Mouse (Mus musculus) cerebellum, adult 2 months (tissue): ENCODE results near the gene Zfp213.

ENCODE experiments used
- CTCF ChIP-seq: fragments of 200-500 bp; IDR thresholded peaks from 2 replicates; pipeline ENCODE4 v1.5.1; 2011; ENCODE audit warnings: low read depth, mild to moderate bottlenecking, control low read depth, low read length, moderate library complexity, borderline replicate concordance; ENCODE audit not compliant: insufficient read depth
- POLR2A ChIP-seq: fragments of 200-500 bp; IDR thresholded peaks from 2 replicates; pipeline ENCODE4 v1.6.1; 2011; ENCODE audit warnings: low read length, control low read depth, borderline replicate concordance; ENCODE audit not compliant: insufficient read depth

- TF ChIP-seq CTCF (no peak; the same call in 1 of the 2 replicates), POLR2A (no peak)
Measured at GRCm38 (mm10) chr17:23603542-23603941, 39.5 kb upstream of the Zfp213 start.
